Mouse (Mus musculus): ENCODE results near the gene Ptov1. TPM values are rescaled to one million over a fixed set of nuclear protein-coding genes. Genes with fewer than 3 reads are reported as not detected.

Ptov1 gene
- polyA plus RNA-seq (2017; shearing (Covaris generic)), result 20.2 TPM

DNA sequence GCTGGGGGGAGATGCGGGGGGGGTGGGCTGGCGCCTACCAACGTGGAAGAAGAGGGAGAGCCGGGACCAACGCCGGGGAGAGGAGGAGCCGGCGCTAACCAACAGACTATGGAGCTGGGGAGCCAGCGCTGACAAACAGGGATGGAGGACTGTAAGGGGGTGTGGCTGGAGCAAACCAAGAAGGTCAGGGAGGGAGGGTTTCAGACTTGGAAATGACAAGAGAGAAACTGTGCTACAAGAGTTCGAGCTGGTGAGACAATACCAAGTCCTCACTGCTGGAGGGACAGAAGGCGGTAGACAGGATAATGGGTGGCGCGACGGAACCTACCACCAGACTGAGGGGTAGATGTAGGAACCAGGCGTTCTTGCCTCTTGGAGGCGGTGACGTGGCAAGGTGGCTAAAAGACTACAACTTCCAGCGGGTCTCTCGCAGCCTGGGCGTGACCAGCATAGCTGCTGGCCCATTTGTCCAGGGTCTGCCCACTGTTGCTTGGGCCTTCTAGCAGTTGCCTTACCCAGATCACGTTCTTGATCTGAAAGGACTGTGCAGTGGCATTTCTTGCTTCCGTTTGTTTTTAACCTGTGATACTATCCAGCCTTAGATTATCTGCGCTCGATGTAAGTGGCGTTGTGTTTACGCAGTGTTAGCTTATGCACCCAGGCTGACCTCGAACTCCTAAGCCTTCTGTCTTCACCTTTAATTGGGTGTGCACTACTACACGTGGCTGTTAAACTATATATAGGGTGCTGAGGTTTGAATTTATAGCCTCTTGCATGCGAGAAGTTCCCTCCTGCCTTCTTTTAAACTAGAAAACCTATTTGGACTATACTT lies at the start of gene Ptov1:
Gene Ptov1, minus strand, starts transcription at position 92 of the 832 bp plus-strand sequence.

DNA sequence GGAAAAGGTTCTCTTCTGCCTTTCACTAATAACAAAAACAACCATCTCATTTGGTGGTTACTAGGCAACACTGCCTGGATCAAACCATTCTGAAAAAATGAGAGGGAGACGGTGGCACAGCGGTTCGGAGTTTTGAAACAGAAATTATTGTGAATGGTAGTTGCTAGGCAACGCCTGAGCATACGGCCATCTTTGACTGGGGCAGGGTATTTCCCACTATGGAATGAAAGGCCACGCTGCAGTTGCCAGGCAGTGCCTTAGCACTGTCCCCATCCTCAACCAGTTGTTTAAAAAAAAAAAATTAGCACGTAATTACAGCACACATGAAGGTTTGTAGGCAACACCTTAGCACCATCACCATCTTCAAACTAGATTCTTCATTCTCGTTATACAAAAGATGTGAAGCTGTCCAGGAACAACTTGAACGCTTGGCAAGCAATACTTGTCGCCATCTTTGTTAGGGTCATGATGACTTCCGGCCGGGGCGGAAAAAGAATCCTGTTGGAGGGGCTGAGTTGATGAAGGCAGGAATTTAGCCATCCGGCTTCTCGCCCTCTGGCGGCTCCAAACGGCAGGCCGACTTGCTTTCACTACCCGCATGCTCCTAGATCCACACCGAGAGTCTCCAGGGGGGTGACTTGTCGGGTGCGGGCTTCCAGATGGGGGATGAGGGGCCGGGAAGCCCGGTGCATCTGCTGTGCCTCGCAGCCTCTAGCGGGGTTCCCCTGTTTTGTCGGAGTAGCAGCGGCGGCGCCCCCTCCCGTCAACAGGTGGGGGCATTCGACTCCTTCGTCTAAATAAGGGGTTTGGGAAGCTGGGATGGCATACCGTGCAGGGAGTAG lies 26.2 kb upstream of the Ptov1 start, which contains the start of gene Fuz:
Gene Fuz, plus strand, starts transcription at position 487 of the 842 bp plus-strand sequence.

DNA sequence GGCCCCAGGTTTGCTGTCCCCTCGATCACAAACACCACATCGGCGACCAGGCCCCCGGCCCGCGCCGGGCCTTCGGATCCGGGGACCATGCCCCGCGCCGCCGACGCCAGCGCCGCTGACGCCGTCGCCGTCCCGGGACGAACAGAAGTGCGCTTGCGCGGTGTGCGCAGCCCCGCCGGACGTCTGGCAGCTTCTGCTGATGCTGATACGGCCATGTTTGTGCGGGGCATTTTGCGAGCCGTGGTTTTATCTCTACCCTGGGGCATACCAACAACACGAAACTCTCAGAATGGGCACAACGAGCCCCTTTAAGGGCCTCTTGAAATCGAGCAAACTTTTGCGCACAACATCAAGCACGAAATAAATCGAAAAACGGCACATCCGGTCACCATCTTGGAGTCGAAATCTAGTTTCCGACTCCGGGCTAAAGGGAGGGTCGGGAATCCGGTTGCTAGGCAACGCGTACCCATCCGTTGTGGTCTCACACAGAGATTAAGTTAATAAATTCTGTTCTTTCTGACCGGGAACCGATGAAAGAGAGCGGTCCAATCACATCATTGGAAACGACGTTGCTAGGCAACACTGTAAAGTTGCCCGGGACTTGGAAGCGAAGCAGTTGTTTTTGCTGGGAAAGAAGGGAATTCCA lies 22.8 kb upstream of the Ptov1 start, which contains the start of gene Med25:
Gene Med25, minus strand, starts transcription at position 437 of the 646 bp plus-strand sequence.

DNA sequence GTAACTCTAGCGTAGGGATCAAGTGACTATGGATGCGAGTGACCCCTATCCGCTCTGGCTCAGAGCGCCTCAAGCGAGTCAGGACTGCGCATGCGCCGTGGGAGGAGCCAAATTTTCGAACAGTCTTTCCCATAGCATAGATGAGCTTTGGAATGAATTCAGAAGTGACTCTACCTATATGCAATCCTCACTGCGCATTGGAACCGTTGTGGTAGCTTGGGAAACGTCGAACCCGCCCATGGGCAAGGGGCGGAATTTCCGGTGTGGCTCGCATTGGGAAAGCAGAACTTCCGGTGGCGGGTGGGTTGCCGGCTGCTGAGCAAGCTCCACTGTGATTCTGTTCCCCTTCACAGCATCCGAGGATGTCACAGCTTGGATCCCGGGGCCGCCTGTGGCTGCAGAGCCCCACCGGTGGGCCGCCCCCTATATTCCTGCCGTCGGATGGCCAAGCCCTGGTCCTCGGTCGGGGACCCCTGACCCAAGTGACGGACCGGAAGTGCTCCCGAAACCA lies 12.5 kb downstream of the Ptov1 start, which contains the start of gene Pnkp:
Gene Pnkp, plus strand, starts transcription at position 98 of the 511 bp plus-strand sequence.

DNA sequence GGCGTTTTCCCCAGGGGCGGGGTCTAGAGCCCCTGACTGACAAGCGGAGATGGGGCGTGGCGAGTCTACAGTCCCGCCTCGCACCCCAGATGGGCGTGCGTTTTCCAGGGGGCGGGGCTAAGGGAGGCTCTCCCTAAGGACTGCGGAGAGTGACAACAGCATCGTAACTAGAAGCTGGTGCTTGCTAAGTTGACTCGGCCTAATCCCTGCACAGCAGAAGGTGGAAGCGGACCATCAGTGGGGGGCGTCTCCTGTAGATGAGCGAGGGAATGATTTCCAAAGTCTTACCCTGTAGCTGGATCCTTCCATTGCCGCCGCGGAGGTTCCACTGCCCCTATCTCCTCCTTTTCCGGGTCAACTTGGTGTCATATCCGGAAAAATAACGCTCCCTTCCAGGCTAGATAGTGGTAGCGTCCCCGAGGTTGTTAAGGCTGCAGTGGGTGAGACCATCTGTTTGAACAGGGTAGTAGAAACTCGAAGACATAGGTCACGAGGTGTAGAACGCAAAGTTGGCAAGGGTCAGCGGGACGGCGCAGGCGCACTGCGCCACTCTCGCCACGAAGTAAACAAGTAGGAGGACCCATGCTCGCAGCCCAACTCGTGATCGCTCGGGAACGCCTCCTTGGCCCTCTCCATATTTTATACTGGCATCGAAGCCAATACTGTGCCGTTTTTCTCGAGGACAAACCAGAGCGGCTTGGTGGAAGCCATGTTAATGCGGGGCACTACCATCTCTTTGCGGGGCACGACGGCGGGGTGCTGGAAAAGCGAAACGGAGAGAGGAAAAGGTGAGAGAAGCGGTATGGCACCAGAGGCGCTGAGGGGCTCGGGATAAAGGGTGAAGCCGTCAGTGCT lies 20.8 kb downstream of the Ptov1 start, which contains the start of the genes Akt1s1 and Tbc1d17:
Gene Akt1s1, plus strand, starts transcription at position 431 of the 855 bp plus-strand sequence.
Gene Tbc1d17, minus strand, starts transcription at position 519 of the 855 bp plus-strand sequence.

DNA sequence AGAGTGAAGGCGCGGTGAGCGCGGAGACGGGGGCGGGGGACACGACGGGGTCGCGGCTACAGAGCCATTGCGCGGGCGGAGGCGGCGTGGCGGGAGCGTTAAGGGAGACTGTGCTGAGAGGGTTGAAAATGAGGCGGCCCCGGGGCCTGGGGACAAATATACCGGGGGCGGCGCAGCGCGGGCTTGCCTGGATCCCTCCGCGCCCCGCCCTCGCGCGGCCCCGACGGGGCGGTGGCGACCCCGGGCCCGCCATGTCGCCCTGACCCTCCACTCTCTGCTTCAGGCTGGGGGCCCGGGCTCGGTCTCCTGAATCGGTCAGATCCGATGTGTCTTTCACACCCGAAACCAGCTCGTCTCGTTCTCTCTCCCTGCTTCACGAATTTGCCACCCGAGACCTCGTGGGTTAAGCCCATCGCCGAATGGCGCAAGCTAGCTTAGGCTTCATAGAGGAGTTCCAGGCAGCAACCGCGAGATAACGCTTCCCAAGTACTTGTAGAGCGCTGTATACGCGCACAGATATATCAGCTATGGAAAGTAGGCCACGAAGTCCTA lies 53.0 kb downstream of the Ptov1 start, which contains the start of gene Atf5:
Gene Atf5, minus strand, starts transcription at position 189 of the 552 bp plus-strand sequence.

DNA sequence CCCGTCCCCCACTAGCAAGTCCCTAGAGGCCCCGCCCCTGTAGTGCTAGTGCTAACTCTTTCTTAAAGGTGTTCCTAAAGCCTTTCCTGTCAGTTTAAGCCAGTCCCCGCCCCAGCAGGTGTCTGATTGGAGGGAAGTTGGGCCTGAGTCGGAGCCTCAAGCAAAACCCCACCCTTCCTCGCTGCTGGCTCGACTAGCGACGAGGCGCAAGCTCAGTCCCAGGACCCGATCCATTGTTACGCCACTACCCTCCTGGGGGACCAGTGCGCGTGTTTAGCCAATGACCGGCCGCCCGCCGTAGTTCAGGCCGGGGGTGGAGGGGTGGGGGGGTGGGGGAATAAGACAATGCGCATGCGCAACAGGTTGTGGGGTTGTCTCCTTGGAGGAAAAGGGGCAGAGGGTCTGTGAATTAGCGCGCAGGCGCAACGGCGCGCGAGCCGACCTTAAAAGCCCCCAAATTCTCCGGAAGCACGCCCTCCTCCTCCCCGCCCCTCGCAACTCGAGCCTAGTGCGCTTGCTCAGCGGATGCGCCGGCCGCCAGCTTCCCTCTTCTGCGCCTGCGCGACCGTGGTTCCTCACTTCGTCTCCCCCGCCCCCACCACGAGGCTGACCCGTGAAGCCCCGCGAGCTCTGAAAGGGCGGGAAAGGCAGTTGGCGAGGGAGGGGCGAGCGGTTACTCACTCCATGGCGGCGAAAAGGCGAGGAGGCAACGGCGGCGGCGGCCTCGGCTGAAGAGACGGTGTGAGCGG lies 53.7 kb downstream of the Ptov1 start, which contains the start of the genes Nup62 and Il4i1:
Gene Nup62, plus strand, starts transcription at position 368 of the 749 bp plus-strand sequence.
Gene Il4i1, plus strand, starts transcription at position 667 of the 749 bp plus-strand sequence.

Other genes starting within 250 kb of the Ptov1 start
- gene Myh14, start 198.9 kb downstream of the Ptov1 start, polyA plus RNA-seq (2017; shearing (Covaris generic)), result 0.89 TPM
- not detected for gene Izumo2, start 161.0 kb downstream of the Ptov1 start, polyA plus RNA-seq (2017; shearing (Covaris generic))
- 85.2 TPM for gene Vrk3, start 121.4 kb downstream of the Ptov1 start, polyA plus RNA-seq (2017; shearing (Covaris generic))
- 0.40 TPM for gene Zfp473, start 118.7 kb downstream of the Ptov1 start, polyA plus RNA-seq (2017; shearing (Covaris generic))
- gene Nup62, start 53.7 kb downstream of the Ptov1 start, polyA plus RNA-seq (2017; shearing (Covaris generic)), result 31.8 TPM
- gene Il4i1, start 53.4 kb downstream of the Ptov1 start, polyA plus RNA-seq (2017; shearing (Covaris generic)), result 0.23 TPM
- 0.22 TPM for gene Atf5, start 53.1 kb downstream of the Ptov1 start, polyA plus RNA-seq (2017; shearing (Covaris generic))
- 18.9 TPM for gene Akt1s1, start 20.8 kb downstream of the Ptov1 start, polyA plus RNA-seq (2017; shearing (Covaris generic))
- gene Tbc1d17, start 20.7 kb downstream of the Ptov1 start, polyA plus RNA-seq (2017; shearing (Covaris generic)), result 66.3 TPM
- gene Pnkp, start 12.6 kb downstream of the Ptov1 start, polyA plus RNA-seq (2017; shearing (Covaris generic)), result 71.7 TPM
- gene Med25, start 22.9 kb upstream of the Ptov1 start, polyA plus RNA-seq (2017; shearing (Covaris generic)), result 52.8 TPM
- gene Fuz, start 26.3 kb upstream of the Ptov1 start, polyA plus RNA-seq (2017; shearing (Covaris generic)), result 18.5 TPM
- 45.9 TPM for gene Ap2a1, start 59.7 kb upstream of the Ptov1 start, polyA plus RNA-seq (2017; shearing (Covaris generic))
- gene Tsks, start 73.4 kb upstream of the Ptov1 start, polyA plus RNA-seq (2017; shearing (Covaris generic)), result 0.28 TPM
- gene Cpt1c, start 105.1 kb upstream of the Ptov1 start, polyA plus RNA-seq (2017; shearing (Covaris generic)), result 0.67 TPM
- gene Prmt1, start 116.8 kb upstream of the Ptov1 start, polyA plus RNA-seq (2017; shearing (Covaris generic)), result 143 TPM
- gene Irf3, start 127.9 kb upstream of the Ptov1 start, polyA plus RNA-seq (2017; shearing (Covaris generic)), result 134 TPM
- gene Bcl2l12, start 128.9 kb upstream of the Ptov1 start, polyA plus RNA-seq (2017; shearing (Covaris generic)), result 13.6 TPM
- gene Scaf1, start 146.6 kb upstream of the Ptov1 start, polyA plus RNA-seq (2017; shearing (Covaris generic)), result 22.3 TPM
- 25.1 TPM for gene Rras, start 148.2 kb upstream of the Ptov1 start, polyA plus RNA-seq (2017; shearing (Covaris generic))
- 1.0 TPM for gene Prr12, start 183.1 kb upstream of the Ptov1 start, polyA plus RNA-seq (2017; shearing (Covaris generic))
- gene Nosip, start 192.6 kb upstream of the Ptov1 start, polyA plus RNA-seq (2017; shearing (Covaris generic)), result 78.5 TPM
- gene Prrg2, start 192.9 kb upstream of the Ptov1 start, polyA plus RNA-seq (2017; shearing (Covaris generic)), result 1.6 TPM
- gene Rcn3, start 222.4 kb upstream of the Ptov1 start, polyA plus RNA-seq (2017; shearing (Covaris generic)), result 5.5 TPM
- gene Fcgrt, start 234.1 kb upstream of the Ptov1 start, polyA plus RNA-seq (2017; shearing (Covaris generic)), result 6.4 TPM